Mouse (Mus musculus) CD8-positive naive resting alpha-beta T cell, adult 2 months (primary cell): ENCODE results near the gene AI464131.

ENCODE experiments used
- DNase-seq, 2 experiments: peaks; one replicate each; pipeline ENCODE4 v3.0.0; 2022; ENCODE audit warnings: low read depth in 2 of 2, low spot score in 2 of 2

AI464131 gene

DNA sequence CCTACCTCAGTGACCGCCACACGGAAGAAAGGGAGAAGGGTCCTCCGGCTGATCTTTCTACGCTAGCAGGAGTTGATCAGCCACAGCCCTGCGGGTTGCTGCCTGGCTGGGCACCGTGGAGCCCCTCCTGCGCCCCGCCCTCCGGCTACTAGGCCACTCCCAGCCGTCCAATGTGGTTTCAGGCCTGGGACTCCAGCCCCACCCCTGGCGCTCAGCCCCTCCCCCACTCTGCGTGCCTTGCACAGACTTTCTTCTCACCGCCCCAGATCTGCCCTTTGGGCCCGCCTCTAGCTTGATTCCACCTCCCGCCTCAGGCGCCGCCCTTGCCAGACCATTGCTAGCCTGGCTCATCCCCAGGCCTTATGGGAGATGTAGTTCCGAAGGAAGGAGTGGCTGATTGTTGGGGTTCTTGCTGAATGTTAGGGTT lies at the start of gene AI464131:
Gene AI464131, minus strand, starts transcription at position 91 of the 427 bp plus-strand sequence.
- DNase-seq = peak in 1 of 2 experiments; percentile 7

DNA sequence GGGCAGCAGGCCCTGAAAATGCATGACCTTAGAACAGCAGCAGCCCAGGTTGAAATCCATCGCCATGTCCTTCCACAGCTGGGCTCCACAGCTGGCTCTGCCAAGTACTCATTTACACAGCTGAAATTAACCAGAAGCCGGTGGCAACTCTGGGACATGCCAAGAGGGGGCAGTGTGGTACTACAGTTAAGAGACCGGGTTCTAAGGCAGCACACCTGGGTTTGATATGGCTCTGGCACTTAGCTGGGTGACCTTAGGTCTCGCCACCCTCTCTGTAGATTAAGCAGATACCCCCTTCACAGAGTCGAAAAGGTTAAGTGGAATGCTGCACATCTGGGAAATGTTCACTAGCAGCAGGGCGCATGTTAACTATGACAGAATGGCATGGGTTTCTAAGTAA lies 49.7 kb upstream of the AI464131 start:
- peak; percentile 68 to 78 for DNase-seq

DNA sequence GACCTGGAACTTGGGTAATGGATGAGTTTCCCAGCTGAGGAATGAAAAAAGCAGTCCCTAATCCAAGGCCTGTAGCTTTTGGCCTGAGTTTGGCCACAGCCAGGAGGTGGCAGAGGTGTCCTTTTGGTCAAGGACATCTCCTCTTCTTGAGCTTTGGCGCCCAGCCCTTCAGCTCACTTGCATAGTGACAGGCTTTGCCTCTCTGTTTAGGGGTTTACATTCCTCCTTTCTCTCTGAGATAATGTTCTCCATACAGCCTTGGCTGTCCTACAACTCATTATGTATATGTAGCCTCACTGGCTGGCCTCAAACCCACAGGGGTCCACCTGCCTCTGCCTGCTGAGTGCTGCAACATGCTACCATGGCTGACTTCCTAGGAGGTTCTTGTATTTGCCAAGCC lies 44.2 kb upstream of the AI464131 start:
- DNase-seq = no peak

DNA sequence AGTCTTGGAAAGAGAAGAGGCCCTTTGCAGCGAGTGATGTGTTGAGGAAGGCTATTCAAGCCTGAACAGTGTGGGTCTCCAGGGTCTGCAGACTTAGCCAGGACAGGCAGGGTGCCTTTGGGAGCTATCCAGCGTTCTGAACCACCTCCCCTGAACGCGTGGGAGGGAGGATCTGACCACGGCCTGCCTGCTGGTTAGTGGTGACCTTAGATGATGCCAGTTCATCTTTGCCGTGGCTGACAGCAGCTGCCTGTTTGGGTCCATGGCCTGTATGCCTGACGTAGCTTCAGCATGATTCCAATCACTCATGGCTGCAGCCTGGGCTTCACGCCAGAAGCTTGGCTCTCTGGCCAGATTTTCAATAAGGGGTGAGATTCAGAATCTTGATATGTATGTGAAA lies 43.1 kb upstream of the AI464131 start:
- no peak for DNase-seq

DNA sequence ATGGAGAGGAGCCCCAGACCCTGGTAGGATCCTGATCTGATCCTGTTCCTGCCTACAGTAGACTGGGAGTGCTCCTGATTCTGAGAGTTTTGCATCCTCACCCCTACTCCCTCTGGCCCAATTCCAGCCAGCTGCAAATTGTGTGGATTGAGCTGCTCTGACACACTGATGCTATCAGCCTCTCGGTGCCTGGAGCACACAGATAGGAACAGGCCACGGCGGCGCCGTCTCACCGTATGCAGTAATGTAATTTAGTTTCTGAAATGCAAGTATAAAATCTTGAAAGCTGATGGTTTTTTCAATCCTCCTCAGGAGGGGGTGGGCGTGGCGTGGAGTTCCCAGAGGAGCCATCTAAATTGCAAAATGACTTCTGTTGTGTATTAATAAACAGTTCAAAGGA lies 39.3 kb upstream of the AI464131 start:
- no peak for DNase-seq

DNA sequence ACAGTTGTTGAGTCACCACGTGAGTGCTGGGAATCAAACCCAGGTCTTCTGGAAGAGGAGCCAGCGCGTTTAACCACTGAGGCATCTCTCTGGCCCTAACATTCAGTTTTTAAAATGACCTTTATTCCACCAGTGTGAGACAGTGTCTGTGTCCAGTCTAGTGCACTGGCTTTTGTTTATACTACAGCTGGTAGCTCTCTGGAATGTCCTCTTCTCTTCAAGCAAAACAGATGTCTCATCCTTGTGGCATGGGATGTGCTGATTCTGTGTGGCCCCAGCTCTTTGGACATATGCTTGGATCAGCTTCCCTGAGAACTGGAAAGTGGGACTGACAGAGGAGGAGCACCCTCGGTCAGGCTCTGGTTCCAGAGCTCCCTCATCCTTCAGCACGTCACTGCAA lies 32.0 kb upstream of the AI464131 start:
- no peak for DNase-seq

DNA sequence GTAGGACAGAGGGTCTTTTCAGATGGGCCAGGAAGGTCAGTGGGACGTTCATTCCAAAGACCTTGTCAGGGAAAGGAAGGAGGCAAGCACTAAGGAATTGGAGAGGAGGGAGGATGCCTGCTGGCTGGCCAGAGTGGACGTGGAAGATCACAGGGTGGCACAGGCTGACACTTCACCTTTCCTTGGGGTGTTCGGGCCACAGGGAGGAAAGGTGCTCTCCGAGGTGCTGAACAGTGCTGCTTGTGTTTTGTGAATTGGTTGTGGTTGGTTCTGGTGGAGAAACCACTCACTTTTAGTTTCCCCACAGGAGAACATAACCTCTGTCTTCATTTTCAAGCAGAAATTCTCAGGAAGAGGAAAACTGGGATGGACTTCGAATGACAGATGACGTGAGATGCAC lies 29.5 kb upstream of the AI464131 start:
- DNase-seq = no peak

DNA sequence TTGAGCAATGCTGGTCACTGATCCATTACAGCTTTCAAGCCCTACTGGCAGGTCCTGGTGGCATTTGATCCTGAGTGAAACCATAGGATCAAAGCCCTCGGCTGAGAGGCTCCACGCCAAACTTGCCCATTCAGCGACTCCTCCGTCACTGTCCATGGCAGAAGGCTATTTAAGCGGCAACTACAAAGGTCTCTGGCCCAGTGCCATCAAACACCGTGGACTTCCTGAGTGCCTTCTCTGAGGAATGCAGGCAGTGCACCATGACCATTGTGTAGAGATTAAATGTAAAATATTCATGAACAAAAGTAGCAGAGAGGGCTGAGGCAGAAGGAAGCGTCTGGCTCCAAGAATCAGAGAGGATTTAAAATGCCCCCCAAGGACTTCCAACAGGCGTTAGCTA lies 25.1 kb upstream of the AI464131 start:
- DNase-seq = no peak

DNA sequence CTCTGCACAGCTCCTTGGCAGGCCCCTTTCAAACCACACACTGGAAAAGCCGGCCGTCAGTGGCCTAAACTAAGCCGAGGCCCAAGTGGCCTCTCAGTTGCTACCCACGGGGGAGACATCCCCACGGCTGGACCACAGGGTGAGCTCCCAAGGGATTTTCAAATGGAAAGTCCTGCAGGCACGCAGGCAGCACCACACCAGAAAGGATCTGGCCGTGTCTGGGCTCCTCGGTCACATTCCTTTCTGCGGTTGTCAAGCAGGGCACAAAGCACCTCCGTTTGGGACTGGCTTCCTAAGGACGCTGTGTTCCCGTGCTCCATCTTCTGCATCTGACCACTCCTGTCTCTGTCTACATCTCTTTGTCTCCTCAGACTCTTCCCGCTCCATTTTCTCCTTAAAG lies 24.2 kb upstream of the AI464131 start:
- DNase-seq = no peak

DNA sequence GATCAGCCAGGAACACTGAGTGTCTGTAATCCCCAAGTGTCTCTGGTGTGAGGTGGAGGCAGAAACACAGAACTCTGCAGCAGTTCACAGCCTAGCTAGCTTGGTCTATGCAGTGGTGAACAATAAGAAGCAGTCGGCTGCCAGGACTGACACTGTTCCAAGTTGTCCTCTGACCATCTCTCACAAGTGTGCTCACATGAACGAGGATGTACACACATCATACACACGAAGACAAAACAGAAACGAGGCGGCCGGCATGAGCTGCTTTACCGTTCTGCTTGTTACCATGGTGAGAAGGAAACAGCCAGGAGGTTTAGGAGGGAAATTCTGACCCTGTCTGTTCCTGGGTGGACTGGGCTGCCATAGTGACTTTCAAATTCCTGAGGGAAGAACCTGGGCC lies 23.7 kb upstream of the AI464131 start:
- no peak for DNase-seq

DNA sequence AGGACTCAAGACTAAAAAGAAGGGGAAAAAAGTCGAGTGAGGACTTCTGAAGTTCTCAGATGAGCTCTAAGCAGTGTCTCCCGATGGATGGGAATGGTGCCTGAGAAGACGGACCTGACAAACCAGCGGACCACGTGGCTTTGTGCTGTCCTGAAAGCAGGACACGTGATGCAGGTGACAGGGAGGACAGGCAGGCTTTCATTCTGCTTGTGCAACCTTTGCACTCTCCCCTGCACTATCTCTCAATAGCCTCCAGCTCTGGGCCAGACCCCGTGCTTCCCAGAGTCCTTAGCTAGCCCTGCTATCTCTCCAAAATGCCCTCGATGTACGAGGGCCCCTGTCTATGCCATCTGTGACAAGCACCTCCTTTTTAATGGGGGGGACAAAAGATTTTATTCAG lies 22.0 kb upstream of the AI464131 start:
- DNase-seq = no peak

DNA sequence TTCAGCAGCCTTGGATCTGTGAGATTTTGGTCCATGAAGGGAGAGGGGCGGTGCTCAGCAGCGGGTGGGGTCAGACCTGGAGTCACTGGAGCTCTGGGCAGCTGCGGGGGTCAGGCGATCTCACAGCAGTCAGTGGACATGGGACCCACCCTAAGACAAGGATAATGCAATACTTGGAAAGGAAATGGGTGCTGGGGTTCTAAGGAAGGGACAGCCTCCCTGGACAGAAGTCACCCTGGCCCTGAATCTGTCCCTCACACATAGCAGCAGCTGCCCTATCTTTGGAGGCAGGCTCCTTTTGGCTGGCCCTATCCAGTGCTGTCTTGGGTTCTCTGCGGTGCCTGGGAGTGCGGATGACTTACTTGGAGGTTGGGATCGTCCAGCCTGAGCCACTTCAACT lies 21.0 kb upstream of the AI464131 start:
- no peak for DNase-seq

DNA sequence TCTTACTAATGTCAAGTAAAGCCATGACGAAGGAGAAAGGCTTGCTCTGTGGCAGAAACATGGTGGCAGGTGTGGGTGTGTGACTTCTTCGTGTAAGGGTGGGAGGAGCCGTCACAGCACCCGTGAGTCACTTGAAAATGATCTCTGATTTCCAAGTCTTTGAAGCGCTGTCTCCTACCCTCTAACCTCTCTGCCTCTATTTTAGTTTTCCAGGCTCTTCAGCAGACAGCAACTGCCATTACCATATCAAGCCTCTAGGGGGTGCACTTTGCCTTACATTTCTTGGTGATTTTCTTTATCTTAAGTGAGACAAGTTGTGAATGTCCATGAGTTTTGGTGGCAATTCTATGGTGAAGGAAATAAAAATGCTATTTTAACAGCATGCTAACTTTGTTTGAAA lies 19.9 kb upstream of the AI464131 start:
- peak in 1 of 2 experiments; percentile 44 for DNase-seq

DNA sequence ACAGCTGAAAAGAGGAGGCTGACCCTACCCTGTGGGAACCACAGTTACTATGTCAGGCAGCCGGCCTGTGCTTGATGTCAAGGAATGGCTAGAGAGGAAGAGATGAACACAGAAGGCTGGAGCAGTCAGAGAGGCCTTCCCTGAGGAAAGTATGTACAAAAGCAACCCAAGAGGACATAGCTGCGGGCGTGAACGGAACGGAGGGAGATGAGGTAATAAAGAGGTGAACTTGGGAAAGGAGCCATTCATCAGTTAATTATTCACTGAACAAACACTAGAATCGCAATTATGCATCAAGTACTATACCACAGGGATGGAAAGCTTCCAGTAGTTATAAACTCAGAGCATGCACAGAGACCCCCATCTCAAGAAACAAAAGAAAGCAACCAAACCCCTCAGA lies 19.3 kb upstream of the AI464131 start:
- no peak for DNase-seq

DNA sequence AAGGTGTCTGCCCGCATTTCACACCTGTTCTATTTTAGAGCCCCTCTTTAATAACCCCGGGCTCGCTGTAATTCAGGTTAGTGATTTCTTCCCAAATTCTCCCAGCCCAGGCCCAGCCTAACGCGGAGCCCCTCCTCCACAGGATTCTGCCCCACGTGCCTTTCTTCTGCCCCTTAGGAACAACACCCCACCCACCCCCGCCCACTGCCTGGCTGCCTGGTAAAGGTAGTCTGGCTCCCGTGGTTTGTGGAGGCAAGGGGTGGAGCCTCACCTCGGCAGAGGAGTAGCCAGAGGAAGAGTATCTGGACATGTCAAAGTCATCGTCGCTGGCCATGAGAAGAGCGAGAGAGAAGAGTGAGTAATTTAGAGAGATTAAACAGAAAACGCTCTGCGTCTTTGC lies 17.8 kb upstream of the AI464131 start:
- no peak for DNase-seq

DNA sequence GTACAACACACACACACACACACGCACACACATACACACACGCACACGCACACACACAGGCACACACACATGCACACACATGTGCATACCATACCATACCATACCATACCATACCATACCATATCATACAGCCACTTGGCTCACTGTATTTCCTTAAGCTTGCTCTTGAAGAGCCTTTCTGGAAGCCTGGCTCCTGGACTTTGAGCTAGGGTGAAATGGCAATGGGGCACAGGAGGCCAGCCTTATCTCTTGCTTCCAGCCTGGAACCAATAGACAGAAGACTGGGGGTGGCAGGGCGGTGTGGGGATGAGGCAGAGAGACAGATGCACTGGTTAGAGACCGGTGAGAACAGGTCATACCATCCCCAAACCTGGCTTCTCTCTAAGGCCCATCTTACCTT lies 16.3 kb upstream of the AI464131 start:
- DNase-seq = no peak

DNA sequence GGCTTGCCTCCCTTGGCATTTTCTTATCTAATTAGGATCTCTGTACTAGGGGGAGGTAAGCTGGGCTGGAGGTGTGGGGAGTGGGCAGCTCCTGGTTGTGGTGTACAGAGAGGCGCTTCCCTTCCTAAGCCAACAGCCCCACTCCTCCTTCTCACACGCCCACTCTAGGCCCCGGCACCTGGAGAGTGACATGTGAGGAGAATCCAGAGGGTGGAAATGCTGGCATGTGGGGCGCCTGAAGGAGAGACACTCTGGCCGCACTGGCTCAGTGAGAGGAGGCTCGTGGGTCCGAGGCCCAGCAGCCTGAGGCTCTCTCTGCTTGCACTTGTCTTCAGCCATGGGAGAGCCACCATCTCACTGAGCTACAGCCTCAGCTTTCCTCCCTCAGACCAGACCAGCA lies 15.5 kb upstream of the AI464131 start:
- DNase-seq = no peak

DNA sequence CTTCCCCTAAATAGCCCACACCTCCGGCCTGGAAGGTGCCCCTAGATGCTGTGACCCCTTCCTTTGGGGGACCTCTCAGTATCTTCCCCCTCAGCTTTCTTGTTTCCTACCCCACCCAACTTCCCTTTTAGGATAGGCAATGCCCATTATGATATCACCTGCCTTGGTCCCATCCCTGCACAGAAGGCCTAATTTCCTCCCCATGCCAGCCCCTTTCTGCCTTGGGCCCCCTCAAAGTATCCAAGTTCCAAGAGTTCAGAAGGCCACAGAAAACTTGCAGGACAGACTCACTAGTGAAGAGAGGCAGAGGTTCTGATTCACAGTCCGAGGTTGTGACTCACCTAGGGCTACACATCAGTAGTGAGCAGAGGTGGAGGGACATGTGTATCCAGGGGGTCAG lies 14.4 kb upstream of the AI464131 start, which contains the start of gene 1110017D15Rik:
Gene 1110017D15Rik, minus strand, starts transcription at position 101 of the 400 bp plus-strand sequence.
- no peak for DNase-seq

DNA sequence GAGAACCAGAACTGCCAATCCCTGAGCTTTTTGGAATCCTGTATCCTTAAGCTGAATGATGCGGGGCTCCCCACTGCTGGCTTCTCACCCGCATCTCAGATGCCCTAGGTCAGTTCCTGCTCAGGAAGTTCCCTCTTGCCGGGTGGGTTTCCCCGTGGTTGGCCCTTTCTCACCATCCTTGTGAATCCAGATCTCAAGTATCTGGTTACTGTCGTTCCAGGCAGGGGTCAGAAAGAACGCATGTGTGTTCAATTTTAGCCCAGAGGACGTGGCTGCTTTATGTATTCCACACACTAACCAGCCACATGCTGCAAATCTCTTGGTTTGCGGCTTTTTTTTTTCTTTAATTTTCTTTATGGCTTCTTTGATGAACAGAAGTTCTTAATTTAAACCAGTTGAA lies 10.8 kb upstream of the AI464131 start:
- no peak for DNase-seq

DNA sequence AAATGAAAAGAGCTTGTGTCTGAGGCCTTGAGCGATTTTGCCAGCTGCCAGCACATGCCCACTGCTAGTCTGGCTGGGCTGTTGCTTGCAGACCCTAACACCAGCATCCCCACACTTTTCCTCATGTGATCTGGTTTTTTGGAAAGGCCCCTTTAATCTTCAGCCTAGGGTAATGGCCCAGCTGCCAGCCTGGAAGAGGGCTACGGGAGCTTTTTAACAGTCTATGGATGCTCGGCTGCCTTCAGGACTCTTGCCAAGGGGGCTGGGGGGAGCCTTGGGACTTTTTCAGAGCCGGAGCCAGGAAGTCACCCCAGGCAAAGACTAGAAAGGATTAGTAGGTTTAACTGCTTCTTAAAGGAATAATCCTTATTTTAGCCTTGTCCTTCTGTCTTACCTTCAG lies 10.4 kb upstream of the AI464131 start:
- no peak for DNase-seq

DNA sequence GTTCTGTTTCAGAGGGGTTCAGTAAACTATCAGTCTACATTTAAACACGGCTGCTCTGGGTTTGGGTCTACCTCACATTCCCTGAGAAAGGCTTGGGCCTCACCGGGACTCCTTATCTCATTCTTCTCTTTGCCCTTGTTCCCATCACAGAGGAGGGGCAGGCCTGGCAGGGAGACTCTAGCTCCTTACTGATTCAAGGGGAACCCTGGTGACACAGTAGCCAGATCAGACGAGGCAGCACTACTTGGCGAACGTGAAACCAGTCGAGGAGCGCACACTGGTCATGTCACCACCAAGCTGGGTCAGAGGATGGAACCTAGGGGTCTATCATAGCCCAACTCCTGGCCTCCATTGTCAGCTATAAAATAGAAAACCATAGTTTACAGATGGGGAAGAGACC lies 5.1 kb upstream of the AI464131 start:
- DNase-seq = no peak

DNA sequence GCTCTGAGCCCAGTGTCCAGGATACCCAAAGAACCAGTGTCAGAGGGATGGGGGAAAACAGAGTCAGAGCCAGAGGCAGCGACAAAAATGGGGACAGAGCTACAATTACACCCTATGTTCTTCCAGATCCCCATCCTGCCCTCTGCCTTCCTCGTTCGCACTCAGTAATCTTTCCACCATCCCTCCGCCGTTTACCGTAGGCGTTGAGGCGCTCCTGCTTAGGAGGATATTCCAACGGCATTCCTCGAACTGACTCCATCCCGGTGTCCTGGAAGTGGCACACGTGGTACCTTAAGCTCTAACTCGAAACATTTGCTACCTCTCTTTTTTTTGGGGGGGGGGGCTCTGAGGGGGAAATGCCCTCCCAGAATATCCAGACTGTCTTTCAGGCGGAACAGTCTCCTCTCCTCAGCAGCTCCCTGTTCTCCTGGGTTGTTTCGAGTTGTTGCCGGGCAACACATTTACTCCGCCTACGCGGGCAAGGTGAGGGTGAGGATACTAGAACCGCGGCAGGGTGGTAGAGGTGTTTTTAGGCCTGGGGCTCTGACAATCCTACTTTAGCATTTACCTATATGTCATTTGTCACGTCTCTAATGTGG lies 4.5 kb upstream of the AI464131 start:
- DNase-seq = no peak

DNA sequence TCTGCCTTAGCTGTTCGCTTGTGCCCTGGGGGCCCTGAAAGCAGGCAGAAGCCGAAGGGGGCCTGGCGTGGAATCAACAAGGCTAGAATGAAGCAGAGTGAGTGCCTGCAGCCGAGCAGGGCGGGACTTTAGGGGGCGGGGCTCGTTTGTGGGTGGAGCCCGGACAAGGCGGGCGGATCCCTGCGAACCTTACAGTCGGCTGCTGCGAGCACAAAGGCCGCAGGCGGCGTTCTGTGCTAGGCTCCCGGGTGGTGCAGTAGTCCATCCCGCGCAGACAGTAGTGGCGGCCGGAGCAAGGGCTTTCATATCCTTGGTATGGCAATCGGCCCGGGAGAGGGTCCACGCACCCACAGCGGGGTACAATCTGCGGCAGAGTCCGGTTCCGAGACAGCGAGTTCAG lies 4.0 kb upstream of the AI464131 start:
- DNase-seq = peak; percentile 36 to 56

DNA sequence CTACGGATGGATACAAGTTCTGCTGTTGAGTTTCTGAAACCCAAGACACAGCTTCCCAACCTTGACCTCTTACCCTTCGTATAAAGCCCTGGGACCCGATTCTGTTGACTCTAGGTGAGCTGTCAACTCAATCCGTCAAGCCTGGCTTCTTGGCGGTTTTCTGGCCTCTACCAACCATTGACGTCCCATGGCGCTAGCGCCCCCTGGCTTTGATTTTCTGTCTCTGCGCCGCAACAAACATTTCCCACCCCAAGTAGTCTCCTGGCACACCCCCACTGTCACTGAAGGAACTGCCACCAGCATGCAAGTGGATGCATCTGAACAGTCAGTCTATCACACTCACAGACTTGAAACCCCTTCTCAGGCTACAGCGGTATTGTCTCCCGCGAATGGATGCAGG lies 3.3 kb upstream of the AI464131 start:
- DNase-seq = peak; percentile 21
